Mouse (Mus musculus): ENCODE data around the gene Jchain. TPM values are rescaled to one million over a fixed set of nuclear protein-coding genes. Genes with fewer than 3 reads are reported as not detected.

Jchain gene
- polyA plus RNA-seq, 1 experiment from 2014 or later, result 0.34 TPM

Other genes with a start within 250 kb of the Jchain start
- not detected in 2 replicates for gene Prol1, start 210.6 kb downstream of the Jchain start, polyA plus RNA-seq (2014; fragmentation: Nextera tagmentation; extraction: Ambion mirVana)
- not detected in 2 replicates for gene Amtn, start 151.8 kb downstream of the Jchain start, polyA plus RNA-seq (2014; fragmentation: Nextera tagmentation; extraction: Ambion mirVana)
- not detected in 2 replicates for gene Ambn, start 71.9 kb downstream of the Jchain start, polyA plus RNA-seq (2014; fragmentation: Nextera tagmentation; extraction: Ambion mirVana)
- not detected in 2 replicates for gene Enam, start 39.9 kb downstream of the Jchain start, polyA plus RNA-seq (2014; fragmentation: Nextera tagmentation; extraction: Ambion mirVana)
- gene Utp3, start 26.6 kb upstream of the Jchain start, polyA plus RNA-seq (2014; fragmentation: Nextera tagmentation; extraction: Ambion mirVana), result 68.4 and 73.0 TPM in 2 replicates
- 121 and 149 TPM in 2 replicates for gene Rufy3, start 37.1 kb upstream of the Jchain start, polyA plus RNA-seq (2014; fragmentation: Nextera tagmentation; extraction: Ambion mirVana)
- gene Grsf1, start 148.3 kb upstream of the Jchain start, polyA plus RNA-seq (2014; fragmentation: Nextera tagmentation; extraction: Ambion mirVana), result 102 and 109 TPM in 2 replicates
- 16.7 and 18.3 TPM in 2 replicates for gene Mob1b, start 193.0 kb upstream of the Jchain start, polyA plus RNA-seq (2014; fragmentation: Nextera tagmentation; extraction: Ambion mirVana)
- 143 and 150 TPM in 2 replicates for gene Dck, start 237.1 kb upstream of the Jchain start, polyA plus RNA-seq (2014; fragmentation: Nextera tagmentation; extraction: Ambion mirVana)

Data from midbrain, embryonic 11.5 days (tissue).